Mouse (Mus musculus): ENCODE data around the gene Hes3.

The Hes3 gene

DNA sequence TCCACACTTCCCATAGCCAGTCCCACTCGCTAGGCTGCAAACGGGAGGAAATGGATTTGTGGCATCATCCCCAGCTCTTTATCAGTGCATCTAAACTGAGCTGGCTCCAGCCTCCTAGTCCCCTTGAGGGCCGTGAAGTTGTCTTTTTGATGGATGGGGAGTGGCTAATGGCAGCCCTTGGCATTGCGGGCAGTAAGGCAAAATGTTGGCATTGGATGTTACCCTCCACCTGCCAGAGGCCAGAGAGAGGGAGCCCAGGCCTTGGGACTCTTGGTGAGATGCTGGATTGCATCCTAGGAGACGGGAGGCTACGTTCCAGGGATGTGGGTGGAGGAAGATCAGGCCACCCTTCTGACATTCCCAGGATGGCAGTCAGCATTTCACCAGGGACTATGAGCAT is 14.5 kb upstream of the Hes3 start:
- DNase-seq (ENCODE audit: low read depth, low spot score), result no peak

- DNase-seq (ENCODE audit: low read depth, low spot score), result no peak
These were observed 13.2 kb upstream of the Hes3 start for GRCm38 (mm10) chr4:152304685-152305084.

GRCm38 (mm10) chr4:152303172-152303571 is 11.7 kb upstream of the Hes3 start:
- DNase-seq (ENCODE audit: low read depth, low spot score), result no peak

- DNase-seq (ENCODE audit: low read depth, low spot score), result no peak
These were observed 10.6 kb upstream of the Hes3 start for GRCm38 (mm10) chr4:152302012-152302411.

DNA sequence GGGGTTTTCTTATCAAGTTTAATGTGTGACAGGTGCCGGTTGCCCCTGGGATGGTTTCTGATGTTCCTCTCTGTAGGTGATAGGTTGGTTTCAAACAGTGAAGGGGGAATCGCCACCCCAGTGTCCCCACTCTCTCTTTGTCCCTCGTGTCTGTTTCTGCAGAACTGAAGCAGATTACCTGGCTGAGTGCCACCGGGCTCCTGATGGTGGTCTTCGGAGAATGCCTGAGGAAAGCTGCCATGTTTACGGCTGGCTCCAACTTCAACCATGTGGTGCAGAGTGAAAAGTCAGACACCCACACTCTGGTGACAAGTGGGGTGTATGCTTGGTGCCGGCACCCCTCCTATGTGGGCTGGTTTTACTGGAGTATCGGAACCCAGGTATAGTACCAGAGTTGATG is 8.9 kb upstream of the Hes3 start:
- DNase-seq (ENCODE audit: low read depth, low spot score), result no peak

DNA sequence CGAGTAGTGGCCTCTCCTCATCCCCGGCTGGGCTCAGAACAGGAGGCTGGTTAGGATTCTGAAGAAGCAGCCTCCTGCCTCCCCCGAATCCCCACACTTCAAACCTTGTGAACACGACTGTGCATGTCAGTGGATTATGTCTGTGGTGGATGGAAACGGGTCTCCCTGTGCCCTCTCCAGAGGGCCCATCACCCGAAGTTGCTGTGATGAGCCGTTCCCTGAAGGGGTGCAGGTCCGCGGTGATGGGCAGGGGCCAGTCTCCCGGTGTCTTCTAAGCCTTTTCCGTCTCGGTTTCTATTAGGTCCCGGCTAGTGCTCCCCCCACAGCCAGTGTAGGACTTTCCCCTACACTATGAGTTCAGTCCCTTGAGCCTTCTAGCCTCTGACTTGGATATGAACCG is 7.4 kb upstream of the Hes3 start:
- DNase-seq (ENCODE audit: low read depth, low spot score), result no peak

DNA sequence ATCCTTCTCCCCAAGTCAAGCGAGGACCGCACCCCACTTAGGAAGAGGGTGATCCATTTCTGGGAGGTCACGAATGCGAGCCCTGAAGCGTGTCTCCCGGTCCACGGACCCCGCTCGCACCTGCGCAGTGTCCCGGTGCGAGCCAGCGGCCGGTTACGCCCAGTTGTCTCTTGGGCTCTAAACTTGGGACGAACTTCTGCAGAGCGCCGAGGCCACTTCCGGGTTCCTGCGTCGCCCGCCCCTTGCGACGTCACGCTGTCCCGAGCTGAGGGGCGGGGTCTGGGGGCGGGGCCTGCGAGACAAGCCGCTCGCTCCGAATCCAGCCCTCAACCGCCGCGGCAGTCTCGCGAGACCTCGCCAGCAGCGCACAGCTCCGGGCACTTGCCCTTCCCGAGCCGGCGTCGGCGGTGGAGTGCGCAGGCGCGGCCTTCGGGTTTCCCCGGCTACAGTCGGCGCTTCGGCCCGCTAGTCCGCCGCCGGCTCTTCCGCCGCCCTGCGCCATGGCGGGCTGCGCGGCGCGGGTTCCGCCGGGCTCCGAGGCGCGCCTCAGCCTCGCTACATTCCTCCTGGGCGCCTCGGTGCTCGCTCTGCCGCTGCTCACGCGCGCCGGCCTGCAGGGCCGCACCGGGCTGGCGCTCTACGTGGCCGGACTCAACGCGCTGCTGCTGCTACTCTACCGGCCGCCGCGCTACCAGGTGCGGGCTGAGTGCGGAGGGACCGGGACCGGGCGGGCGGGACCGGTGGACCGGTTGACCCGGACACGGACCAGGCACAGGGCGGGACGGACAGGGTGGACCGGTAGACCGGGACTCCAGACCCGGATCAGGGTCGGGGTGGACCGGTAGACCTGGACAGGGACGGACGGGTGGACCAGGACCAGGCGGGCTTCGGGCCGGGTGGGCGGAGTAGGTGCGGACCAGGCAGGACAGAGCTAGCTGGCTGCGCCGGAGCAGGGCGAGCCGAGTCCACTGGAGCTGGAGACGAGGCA is 5.7 kb upstream of the Hes3 start, which contains the start of gene Icmt:
TSS of gene Icmt (plus strand) at position 354 of the 988 bp plus-strand sequence.
- DNase-seq (ENCODE audit: low read depth, low spot score), result peak; percentile 99

DNA sequence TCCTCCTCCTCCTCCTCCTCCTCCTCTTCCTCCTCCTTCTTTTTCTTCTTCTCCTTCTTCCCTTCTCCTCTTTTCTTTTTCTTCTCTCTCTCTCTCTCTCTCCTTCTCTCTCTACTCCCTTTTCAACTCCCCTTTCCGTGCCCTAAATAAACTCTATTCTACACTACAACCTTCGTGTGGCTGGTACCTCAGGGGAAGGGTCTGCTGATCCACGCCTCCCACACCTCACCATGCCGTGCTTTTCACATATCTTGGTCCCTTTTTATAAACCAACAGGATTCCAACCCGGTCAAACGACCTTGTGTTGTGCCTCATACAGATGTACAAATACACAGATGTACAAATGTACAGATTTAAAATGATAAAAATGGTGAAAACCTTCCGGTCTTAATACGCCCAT is 4.9 kb upstream of the Hes3 start:
- no peak for DNase-seq (ENCODE audit: low read depth, low spot score)

DNA sequence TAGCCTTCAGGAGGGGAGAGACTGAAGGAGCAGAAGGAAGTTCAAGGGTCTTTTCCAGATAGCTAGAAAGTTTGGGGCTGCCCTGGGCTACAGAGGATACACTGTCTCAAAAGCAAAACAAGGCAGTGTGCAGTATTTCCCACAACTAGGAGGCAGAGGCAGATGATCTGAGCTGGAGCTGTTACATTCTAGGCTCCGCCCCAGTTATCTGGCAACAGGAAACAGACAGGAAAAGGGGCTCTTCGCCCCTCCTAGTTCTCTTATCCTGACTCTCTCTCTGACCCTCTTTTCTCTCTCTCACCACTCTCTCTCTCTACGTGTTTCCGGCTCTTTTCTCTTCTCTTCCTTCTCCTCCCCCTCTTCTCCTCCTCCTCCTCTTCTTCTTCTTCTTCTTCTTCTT is 4.5 kb upstream of the Hes3 start:
- no peak for DNase-seq (ENCODE audit: low read depth, low spot score)

DNA sequence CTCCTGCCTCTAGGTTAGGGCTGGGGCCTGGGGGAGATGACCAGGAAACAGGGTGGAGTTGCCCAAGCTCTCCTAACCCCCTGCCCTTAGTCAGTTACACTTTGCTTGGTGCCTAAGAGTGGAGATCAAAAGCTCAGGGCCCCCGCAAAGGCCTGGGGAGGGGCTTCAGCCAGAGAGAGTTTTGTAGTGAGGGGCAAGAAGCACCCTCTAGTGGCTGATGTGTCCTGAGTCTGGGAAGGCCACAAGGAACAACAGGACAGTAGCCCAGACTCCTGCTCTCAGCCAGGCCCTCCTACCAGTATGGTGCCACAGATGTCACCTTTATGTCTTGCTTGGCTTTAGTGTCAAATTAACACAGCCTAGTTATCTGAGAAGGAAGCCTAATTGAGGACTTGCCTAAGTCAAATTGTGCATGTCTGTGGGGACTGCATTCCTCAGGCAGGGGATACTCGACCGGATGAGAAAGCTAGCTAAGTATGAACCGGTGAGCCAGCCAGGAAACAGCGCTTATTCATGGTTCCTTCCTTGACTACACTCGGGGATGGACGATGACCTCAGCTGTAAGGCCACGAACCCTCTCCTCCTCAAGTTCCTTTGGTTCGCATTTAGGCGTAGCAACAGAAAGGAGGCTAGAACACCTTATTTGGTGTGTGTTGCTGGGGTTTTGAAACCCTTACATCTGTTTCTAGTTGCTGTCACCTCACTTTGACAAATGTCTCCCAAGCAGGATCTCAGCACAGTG is 2.9 kb upstream of the Hes3 start:
- DNase-seq (ENCODE audit: low read depth, low spot score), result no peak

GRCm38 (mm10) chr4:152292102-152292765 is 772 bp upstream of the Hes3 start:
- DNase-seq (ENCODE audit: low read depth, low spot score), result no peak

DNA sequence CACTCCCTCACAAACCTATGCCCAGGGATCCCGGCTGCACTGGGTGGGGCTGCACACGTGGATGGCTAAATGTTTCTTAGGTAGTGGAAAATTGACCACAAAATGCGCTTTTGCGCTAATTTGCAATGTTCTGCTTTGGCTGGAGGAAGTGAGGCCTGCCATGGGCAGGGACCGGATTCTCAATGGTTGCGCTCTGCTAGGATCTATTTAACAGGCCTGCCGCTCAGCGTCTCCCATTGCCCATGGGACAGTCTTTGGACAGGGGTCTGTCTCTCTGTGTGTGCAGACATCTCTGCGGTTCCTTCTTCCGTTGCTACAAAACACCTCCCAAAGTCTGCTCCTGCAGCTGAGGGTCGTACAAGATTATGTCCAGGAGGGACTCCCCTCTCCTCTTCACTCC is 471 bp downstream of the Hes3 start:
- DNase-seq (ENCODE audit: low read depth, low spot score), result no peak

DNA sequence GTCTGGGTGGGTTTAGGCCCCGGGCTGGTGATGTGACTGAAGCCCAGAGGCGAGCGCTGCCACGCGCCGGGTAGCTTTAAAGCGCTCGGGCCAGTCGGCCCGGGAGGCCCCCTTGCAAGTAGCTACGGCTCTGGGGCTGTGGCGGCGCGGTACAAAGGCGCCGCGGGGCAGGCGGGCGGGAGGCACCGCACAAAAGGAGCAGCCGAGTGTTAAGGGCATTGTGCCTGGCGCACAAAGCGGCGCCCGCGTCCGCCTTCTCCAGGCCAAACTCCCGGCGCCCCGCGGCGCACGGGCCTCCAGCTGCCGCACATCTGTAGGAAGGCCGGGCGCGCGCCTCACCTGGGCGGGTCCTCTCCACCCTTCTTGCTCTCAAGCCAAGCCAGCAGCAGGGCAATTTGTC is 1.1 kb downstream of the Hes3 start:
- no peak for DNase-seq (ENCODE audit: low read depth, low spot score)

GRCm38 (mm10) chr4:152288398-152288945 is 3.0 kb downstream of the Hes3 start:
- DNase-seq (ENCODE audit: low read depth, low spot score), result no peak

- no peak for DNase-seq (ENCODE audit: low read depth, low spot score)
These were observed 3.9 kb downstream of the Hes3 start for GRCm38 (mm10) chr4:152287317-152288120.

GRCm38 (mm10) chr4:152286887-152287286 is 4.6 kb downstream of the Hes3 start:
- DNase-seq (ENCODE audit: low read depth, low spot score), result no peak

DNA sequence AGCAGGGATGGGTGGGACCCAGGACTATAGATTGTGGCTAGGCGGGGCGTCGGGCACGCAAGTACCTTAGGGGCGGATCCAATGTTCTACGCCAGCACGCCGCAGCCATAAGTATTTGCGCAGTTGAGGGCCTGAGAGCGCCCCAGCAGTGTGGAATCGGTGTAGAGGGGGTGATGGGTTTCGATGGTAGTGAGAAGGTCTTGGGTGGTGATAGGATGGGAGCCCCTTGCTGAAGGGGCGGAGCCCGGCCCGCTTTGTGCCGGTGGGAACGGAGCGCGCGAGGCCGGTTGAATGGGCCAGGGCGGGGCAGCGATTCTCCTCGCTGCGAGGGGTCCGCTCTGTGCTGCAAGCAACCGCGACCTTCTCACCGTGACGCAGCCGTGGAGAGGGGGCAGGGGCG is 5.3 kb downstream of the Hes3 start:
- no peak for DNase-seq (ENCODE audit: low read depth, low spot score)

- DNase-seq (ENCODE audit: low read depth, low spot score), result peak; percentile 71
These were observed 6.0 kb downstream of the Hes3 start for GRCm38 (mm10) chr4:152285505-152285904.

DNA sequence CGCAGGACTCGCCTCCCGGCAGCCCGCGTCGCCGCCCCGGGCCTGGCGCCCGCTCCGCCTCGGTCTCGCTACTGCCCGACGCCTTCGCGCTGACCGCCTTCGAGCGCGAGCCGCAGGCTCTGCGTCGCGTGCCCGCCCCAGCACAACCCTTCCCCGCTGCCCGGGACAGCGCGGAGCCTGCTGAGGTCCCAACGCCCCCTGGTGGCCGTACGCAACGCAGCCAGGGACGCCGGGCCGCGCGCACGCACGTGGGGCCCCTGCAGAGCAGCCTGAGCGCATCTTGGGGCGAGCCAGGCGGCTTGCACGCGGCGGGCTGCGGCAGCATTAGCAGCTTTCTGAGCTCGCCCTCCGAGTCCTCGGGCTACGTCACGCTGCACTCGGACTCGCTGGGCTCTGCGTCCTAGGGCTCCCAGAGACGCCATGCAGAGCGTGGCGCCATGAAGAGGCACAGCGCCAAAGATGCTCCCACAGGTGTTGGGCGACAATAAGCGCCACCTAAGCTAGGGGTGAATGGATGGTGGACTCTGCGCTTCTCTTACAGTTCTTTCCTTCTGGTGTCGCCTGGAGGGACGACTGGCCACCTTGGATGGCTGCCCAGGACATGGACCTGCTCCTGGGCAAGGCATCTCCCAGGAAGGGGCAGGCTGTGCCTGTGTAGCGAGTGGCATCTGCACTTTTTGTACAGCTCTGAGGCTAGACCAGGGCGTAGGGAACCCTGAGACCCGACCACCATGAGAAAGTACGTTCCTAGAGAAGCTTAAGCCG is 8.1 kb downstream of the Hes3 start:
- peak; percentile 57 for DNase-seq (ENCODE audit: low read depth, low spot score)

- DNase-seq (ENCODE audit: low read depth, low spot score), result no peak
These were observed 8.7 kb downstream of the Hes3 start for GRCm38 (mm10) chr4:152282721-152283120.
